Mouse (Mus musculus) layer of hippocampus, postnatal 10 days (tissue): Measurements from ENCODE around the gene Parpbp. TPM values are rescaled to one million over a fixed set of nuclear protein-coding genes. Genes with fewer than 3 reads are reported as not detected.

Experiments
- total RNA-seq, 2 experiments: library from RNA; stranded (reverse); gene quantifications; 2 replicates each; pipeline ENCODE4 v1.2.3; 2021

Parpbp gene
- total RNA-seq, 2 experiments from 2014 or later = 2.1 to 2.4 TPM

Other genes starting within 250 kb of the Parpbp start
- gene Pmch, start 55.9 kb downstream of the Parpbp start, total RNA-seq = not detected
- gene Nup37, start 51 bp upstream of the Parpbp start, total RNA-seq = 1 to 10 TPM; 8.0 to 8.8 TPM
- 10 to 100 TPM; 24.4 to 26.1 TPM for gene Washc3, start 54.2 kb upstream of the Parpbp start, total RNA-seq
- 1 to 10 TPM in 1 of 2 experiments, under 1 TPM in 1; 0.87 to 1.5 TPM for gene Dram1, start 232.1 kb upstream of the Parpbp start, total RNA-seq
- gene Gnptab, start 232.2 kb upstream of the Parpbp start, total RNA-seq = 10 to 100 TPM; 86.3 to 93.5 TPM